Mouse (Mus musculus): ENCODE results near the gene Crebl2.

GRCm38 (mm10) chr6:134793911-134794520, 35.9 kb upstream of the Crebl2 start:
- TF ChIP-seq CTCF (IDR thresholded peaks at IDR 0.05; ENCODE audit: low read depth): peak; percentile 87
- TF ChIP-seq EP300 (IDR thresholded peaks at IDR 0.05; ENCODE audit: low read depth): no peak
